In the genomic region with DNA sequence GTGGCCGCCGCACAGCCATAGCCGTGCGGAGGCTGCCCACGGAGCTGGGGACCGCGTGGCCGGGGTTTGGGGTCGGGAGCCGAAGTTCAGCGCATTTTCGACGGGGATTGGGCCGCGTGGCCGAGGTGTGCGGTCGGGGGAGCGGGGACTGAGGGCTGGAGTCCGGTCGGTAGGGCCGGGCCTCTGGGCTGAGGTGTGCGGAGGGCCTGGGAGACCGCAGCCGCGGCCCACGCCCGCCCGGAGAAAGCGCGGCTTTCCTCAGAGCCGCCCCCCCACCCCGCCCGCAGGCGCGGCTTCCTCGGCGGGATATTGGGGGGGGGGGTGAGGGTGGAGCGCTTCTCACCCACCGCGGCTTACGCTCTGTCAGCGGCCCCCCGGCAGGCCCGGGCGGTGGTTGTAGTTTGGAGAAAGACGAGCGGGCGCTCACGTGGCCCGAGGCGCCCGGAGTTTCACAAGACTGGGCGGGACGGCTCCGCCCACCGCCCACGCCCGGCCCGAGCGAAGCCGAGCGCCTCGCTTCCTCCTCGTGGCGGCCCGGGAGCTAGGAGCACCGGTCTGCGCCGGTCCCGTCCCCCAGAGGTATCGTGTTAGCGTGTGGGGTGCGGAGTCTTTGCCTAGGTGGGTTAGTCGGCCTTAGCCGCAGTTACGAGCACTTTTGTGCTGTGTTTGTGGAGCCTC, we compare ENCODE assay signal across 8 mouse cellular contexts. TPM values are rescaled to one million over a fixed set of nuclear protein-coding genes. Genes with fewer than 3 reads are reported as not detected.
DNase-seq lines count a peak whose midpoint lies in the region; ATAC-seq and TF ChIP-seq lines count a peak whose summit lies in the region.

No protein-coding gene starts in this region.

- under 1% methylated on average over 67 of the region's 77 CpGs for WGBS in forebrain, embryonic 12.5 days
- WGBS in heart, postnatal 0 days = 2% methylated on average over 60 of the region's 77 CpGs
- WGBS in lung, embryonic 14.5 days = under 1% methylated on average over 73 of the region's 77 CpGs

- peak overlapping the region; percentile 98 for H3K9ac ChIP-seq in ES-Bruce4 (ENCODE audit: low read depth, poor library complexity, severe bottlenecking)
- peak overlapping the region; percentile 94 for H3K9ac ChIP-seq in forebrain, embryonic 12.5 days
- peak overlapping the region; percentile 88 for H3K9ac ChIP-seq in heart, postnatal 0 days (replicated peaks; ENCODE audit: low read depth, low read length)
- H3K9ac ChIP-seq in lung, embryonic 14.5 days = peak overlapping the region; percentile 99

- H3K4me1 ChIP-seq in ES-Bruce4 (ENCODE audit: control insufficient read depth, insufficient read depth, low read length) = no peaks in the 10 kb centered on the region
- peaks cover 25% of the 10 kb centered on the region for H3K4me1 ChIP-seq in forebrain, embryonic 12.5 days
- peaks cover 27% of the 10 kb centered on the region for H3K4me1 ChIP-seq in heart, postnatal 0 days (ENCODE audit: control insufficient read depth, insufficient read depth)
- H3K4me1 ChIP-seq in lung, embryonic 14.5 days (ENCODE audit: insufficient read depth) = peaks cover 8% of the 10 kb centered on the region; the same call in 1 of the 2 replicates

- no peaks in the 10 kb centered on the region for H3K9me3 ChIP-seq in ES-Bruce4 (replicated peaks; ENCODE audit: control insufficient read depth, insufficient read depth, low read length, poor library complexity, severe bottlenecking)
- no peaks in the 10 kb centered on the region for H3K9me3 ChIP-seq in forebrain, embryonic 12.5 days
- no peaks in the 10 kb centered on the region for H3K9me3 ChIP-seq in heart, postnatal 0 days (replicated peaks; ENCODE audit: control insufficient read depth, low read length)
- H3K9me3 ChIP-seq in lung, embryonic 14.5 days (ENCODE audit: low read depth, low read length) = no peaks in the 10 kb centered on the region

- peak; percentile 88 for DNase-seq in c-Kit-positive CD71-positive TER-119-positive erythroid progenitor cells, embryonic 14.5 days (ENCODE audit: low spot score)
- DNase-seq in heart, postnatal 0 days (ENCODE audit: low spot score) = peak; percentile 85
- peak; percentile 88 to 95 for DNase-seq in kidney, postnatal 4 days
- DNase-seq in lung, embryonic 14.5 days = peak; percentile 96
- DNase-seq in thymus, postnatal 0 days (ENCODE audit: low spot score) = peak; percentile 93

- no peak for TF ChIP-seq CTCF in ES-Bruce4 (IDR thresholded peaks at IDR 0.05; ENCODE audit: low read depth, low read length)
- no peak for TF ChIP-seq CTCF in heart, postnatal 0 days (IDR thresholded peaks at IDR 0.05; ENCODE audit: low read depth)
- no peak for TF ChIP-seq CTCF in lung, embryonic 14.5 days (IDR thresholded peaks at IDR 0.05; ENCODE audit: low read depth)

- TF ChIP-seq EP300 in ES-Bruce4 (IDR thresholded peaks at IDR 0.05; ENCODE audit: insufficient read depth, low read depth, low read length) = 0 out of 2 replicates have a peak, but pooled peaks have one; percentile 24
- 0 out of 2 replicates have a peak, but pooled peaks have one; percentile 18 for TF ChIP-seq EP300 in heart, postnatal 0 days (IDR thresholded peaks at IDR 0.05; ENCODE audit: low read depth)

- ATAC-seq in forebrain, embryonic 12.5 days (ENCODE audit: low FRiP score) = peak; percentile 72
- peak; percentile 72 for ATAC-seq in heart, postnatal 0 days (ENCODE audit: insufficient read depth, low read depth)
- ATAC-seq in lung, embryonic 14.5 days (ENCODE audit: insufficient read depth) = peak; percentile 81
- peak; percentile 59 for ATAC-seq in neutrophil, adult 5-6 weeks (ENCODE audit: extremely low read depth, insufficient number of reproducible peaks, low FRiP score, poor library complexity, severe bottlenecking)

- H3K4me3 ChIP-seq in ES-Bruce4 (ENCODE audit: low read depth, low read length) = peak overlapping the region; percentile 84
- H3K4me3 ChIP-seq in forebrain, embryonic 12.5 days (replicated peaks) = peak overlapping the region; percentile 100
- peak overlapping the region; percentile 94 for H3K4me3 ChIP-seq in heart, postnatal 0 days (ENCODE audit: low read depth, low read length)
- peak overlapping the region; percentile 100 for H3K4me3 ChIP-seq in lung, embryonic 14.5 days (ENCODE audit: low read depth, low read length)

- TF ChIP-seq POLR2A in ES-Bruce4 (IDR thresholded peaks at IDR 0.05; ENCODE audit: insufficient read depth, low read length) = no peak

- H3K4me2 ChIP-seq in forebrain, embryonic 12.5 days = peak overlapping the region; percentile 92
- H3K4me2 ChIP-seq in heart, postnatal 0 days (ENCODE audit: low read depth, low read length) = peak overlapping the region; percentile 72
- peak overlapping the region; percentile 84 for H3K4me2 ChIP-seq in lung, embryonic 14.5 days

- no peaks in the 10 kb centered on the region for H3K27me3 ChIP-seq in ES-Bruce4 (ENCODE audit: control insufficient read depth, insufficient read depth, low read length, poor library complexity, severe bottlenecking)
- H3K27me3 ChIP-seq in forebrain, embryonic 12.5 days = no peaks in the 10 kb centered on the region
- no peaks in the 10 kb centered on the region for H3K27me3 ChIP-seq in heart, postnatal 0 days (ENCODE audit: control insufficient read depth, insufficient read depth, low read length)
- H3K27me3 ChIP-seq in lung, embryonic 14.5 days (ENCODE audit: insufficient read depth, low read length) = no peaks in the 10 kb centered on the region

- peak overlapping the region; percentile 60 for H3K27ac ChIP-seq in ES-Bruce4 (ENCODE audit: insufficient read depth, low read length)
- H3K27ac ChIP-seq in forebrain, embryonic 12.5 days = peak overlapping the region; percentile 93
- peak overlapping the region; percentile 95 for H3K27ac ChIP-seq in heart, postnatal 0 days (ENCODE audit: low read depth)
- peak overlapping the region; percentile 98 for H3K27ac ChIP-seq in lung, embryonic 14.5 days (ENCODE audit: low read depth)

- H3K36me3 ChIP-seq in ES-Bruce4 (ENCODE audit: control insufficient read depth, insufficient read depth, low read length, poor library complexity, severe bottlenecking) = peaks cover 7% of the 10 kb centered on the region; the same call in 1 of the 2 replicates
- no peaks in the 10 kb centered on the region for H3K36me3 ChIP-seq in forebrain, embryonic 12.5 days (replicated peaks)
- H3K36me3 ChIP-seq in heart, postnatal 0 days (replicated peaks; ENCODE audit: control insufficient read depth, insufficient read depth, low read length) = no peaks in the 10 kb centered on the region
- no peaks in the 10 kb centered on the region for H3K36me3 ChIP-seq in lung, embryonic 14.5 days (ENCODE audit: insufficient read depth)

RNA-seq across cellular contexts. Expression of gene Hnrnpf, which starts 7.3 kb away (rescaled TPM):
- polyA plus RNA-seq in ES-Bruce4 (2011; ENCODE audit: insufficient read depth, insufficient read length, low read depth, missing spikeins) = 1,007 and 1,035 TPM in 2 replicates
- 624 TPM in 2 replicates for polyA plus RNA-seq in forebrain, embryonic 12.5 days (2016; fragmentation: Nextera tagmentation; extraction: Ambion mirVana)
- 223 and 234 TPM in 2 replicates for total RNA-seq in heart, postnatal 0 days (2014; rRNA removed; ENCODE audit: low replicate concordance)
- 292 and 314 TPM in 2 replicates for polyA plus RNA-seq in heart, postnatal 0 days (2015; fragmentation: Nextera tagmentation; extraction: Ambion mirVana)
- 803 and 809 TPM in 2 replicates for polyA plus RNA-seq in lung, embryonic 14.5 days (2014; fragmentation: Nextera tagmentation; extraction: Ambion mirVana)
- total RNA-seq in neutrophil, adult 5-6 weeks (2017) = 944 and 955 TPM in 2 replicates
- polyA plus RNA-seq in thymus, postnatal 0 days (2015; fragmentation: Nextera tagmentation; extraction: Ambion mirVana) = 1,040 and 1,096 TPM in 2 replicates

RNA-seq across cellular contexts. Expression of gene Fxyd4, which starts 30.1 kb away (rescaled TPM):
- not detected in 2 replicates for polyA plus RNA-seq in ES-Bruce4 (2011; ENCODE audit: insufficient read depth, insufficient read length, low read depth, missing spikeins)
- polyA plus RNA-seq in forebrain, embryonic 12.5 days (2016; fragmentation: Nextera tagmentation; extraction: Ambion mirVana) = 1.9 and 2.0 TPM in 2 replicates
- total RNA-seq in heart, postnatal 0 days (2014; rRNA removed; ENCODE audit: low replicate concordance) = not detected in 2 replicates
- polyA plus RNA-seq in heart, postnatal 0 days (2015; fragmentation: Nextera tagmentation; extraction: Ambion mirVana) = 0.55 and 0.97 TPM in 2 replicates
- 3.6 and 3.9 TPM in 2 replicates for polyA plus RNA-seq in lung, embryonic 14.5 days (2014; fragmentation: Nextera tagmentation; extraction: Ambion mirVana)
- not detected in 2 replicates for total RNA-seq in neutrophil, adult 5-6 weeks (2017)
- 2.3 TPM in 2 replicates for polyA plus RNA-seq in thymus, postnatal 0 days (2015; fragmentation: Nextera tagmentation; extraction: Ambion mirVana)

RNA-seq across cellular contexts. Expression of gene Zfp239, which starts 45.5 kb away (rescaled TPM):
- 8.8 and 9.4 TPM in 2 replicates for polyA plus RNA-seq in ES-Bruce4 (2011; ENCODE audit: insufficient read depth, insufficient read length, low read depth, missing spikeins)
- 13.1 and 16.1 TPM in 2 replicates for polyA plus RNA-seq in forebrain, embryonic 12.5 days (2016; fragmentation: Nextera tagmentation; extraction: Ambion mirVana)
- total RNA-seq in heart, postnatal 0 days (2014; rRNA removed; ENCODE audit: low replicate concordance) = 0.27 TPM in 1 of 2 replicates, not detected in the other
- polyA plus RNA-seq in heart, postnatal 0 days (2015; fragmentation: Nextera tagmentation; extraction: Ambion mirVana) = 0.20 and 0.48 TPM in 2 replicates
- 9.3 and 12.3 TPM in 2 replicates for polyA plus RNA-seq in lung, embryonic 14.5 days (2014; fragmentation: Nextera tagmentation; extraction: Ambion mirVana)
- 0.98 and 1.0 TPM in 2 replicates for total RNA-seq in neutrophil, adult 5-6 weeks (2017)
- polyA plus RNA-seq in thymus, postnatal 0 days (2015; fragmentation: Nextera tagmentation; extraction: Ambion mirVana) = 6.3 and 7.0 TPM in 2 replicates

Comparison
In these comparisons a context has a peak if more than half of its experiments do, and no peak if none do; other contexts are left out.
1. Peak in every context shown above with its lines: DNase-seq, ATAC-seq, H3K4me3 ChIP-seq and H3K27ac ChIP-seq.